Mouse (Mus musculus): Measurements from ENCODE around the gene Gm45062.

- TF ChIP-seq EP300 (IDR thresholded peaks at IDR 0.05) (no peak), CTCF (IDR thresholded peaks at IDR 0.05) (no peak)
Measured at GRCm38 (mm10) chr6:8531104-8531894, 272.0 kb downstream of the Gm45062 start.
